Mouse (Mus musculus): ENCODE data around the gene Foxm1. TPM values are rescaled to one million over a fixed set of nuclear protein-coding genes. Genes with fewer than 3 reads are reported as not detected.

The Foxm1 gene
- polyA plus RNA-seq (2015; fragmentation: Nextera tagmentation; extraction: Ambion mirVana), result 22.0 and 23.9 TPM in 2 replicates

DNA sequence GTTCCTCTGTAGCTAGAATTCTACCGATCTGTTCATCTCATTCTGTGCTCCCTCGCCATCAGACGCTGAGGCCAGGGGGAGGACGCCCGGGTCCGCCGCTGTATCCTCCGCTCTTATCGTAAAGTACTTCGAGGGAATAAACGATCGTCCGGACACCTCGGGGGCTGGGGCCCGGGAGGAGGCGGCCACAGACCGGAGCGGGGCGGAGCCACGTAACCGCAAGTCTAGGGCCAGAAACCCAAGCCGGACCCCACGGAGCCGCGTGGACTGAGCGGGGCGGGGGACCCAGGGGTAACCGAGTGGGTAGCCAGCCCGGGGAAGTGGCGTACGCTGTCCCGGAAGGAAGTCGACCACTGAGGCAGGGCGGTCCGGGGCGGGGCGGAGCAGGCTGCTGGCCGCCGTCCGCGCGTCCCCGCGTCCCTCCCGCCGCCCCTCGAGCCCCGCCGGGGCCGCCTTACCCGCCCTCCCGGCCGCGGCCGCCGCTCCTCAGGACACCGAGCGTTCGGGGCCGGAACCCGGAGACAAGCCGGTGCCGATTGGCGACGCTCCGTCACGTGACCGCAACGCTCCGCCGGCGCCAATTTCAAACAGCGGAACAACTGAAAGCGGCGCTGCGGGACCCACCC, at the start of gene Foxm1, which contains the start of gene Rhno1:
Foxm1 (plus strand) TSS at position 587 of the 626 bp plus-strand sequence.
Rhno1 (minus strand) TSS at position 531 of the 626 bp plus-strand sequence.
- DNase-seq (ENCODE audit: low spot score), result peak; percentile 83

GRCm38 (mm10) chr6:128314796-128315195, 48.0 kb upstream of the Foxm1 start:
- no peak for DNase-seq (ENCODE audit: low spot score)

DNA sequence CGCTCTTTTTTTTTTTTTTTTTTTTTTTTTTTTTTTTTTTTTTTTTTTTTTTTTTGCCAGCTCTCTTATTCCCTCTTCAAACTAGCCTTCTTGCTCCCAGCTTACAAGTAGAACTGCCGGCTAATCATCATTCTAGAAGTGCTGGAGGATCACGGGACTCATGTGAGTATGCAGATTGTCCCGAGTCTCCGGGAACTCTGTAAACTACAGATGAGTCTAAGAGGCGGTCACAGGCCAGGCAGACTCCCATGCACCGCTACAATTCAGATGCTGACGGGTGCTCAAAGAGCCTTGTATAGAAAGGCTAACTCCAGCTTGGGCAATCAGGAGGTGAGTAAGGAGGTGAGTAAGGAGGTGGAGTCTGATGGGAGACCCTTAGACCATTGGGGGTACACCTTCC, 47.2 kb upstream of the Foxm1 start:
- DNase-seq (ENCODE audit: low spot score), result no peak

DNA sequence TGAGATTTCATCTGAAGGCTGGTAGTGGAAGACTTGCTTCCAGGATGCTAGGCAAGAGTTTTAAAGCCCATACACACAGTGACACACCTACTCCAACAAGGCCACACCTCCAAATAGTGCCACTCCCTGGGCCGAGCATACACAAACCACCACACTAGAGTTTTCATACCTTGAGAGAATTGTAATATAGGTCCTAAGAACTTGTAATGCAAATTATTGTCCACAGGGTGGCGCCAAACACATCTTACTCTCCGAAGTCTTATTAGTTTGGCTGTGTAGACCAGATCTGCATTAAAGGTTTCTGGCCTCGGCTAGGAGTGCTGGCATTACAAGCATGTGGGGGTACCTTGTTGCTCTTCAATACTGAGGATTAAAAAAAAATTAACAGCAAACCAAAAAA, 44.5 kb upstream of the Foxm1 start:
- peak; percentile 73 for DNase-seq (ENCODE audit: low spot score)

GRCm38 (mm10) chr6:128334397-128335124, 28.2 kb upstream of the Foxm1 start:
- peak; percentile 70 for DNase-seq (ENCODE audit: low spot score)

- DNase-seq (ENCODE audit: low spot score), result no peak
These were observed 25.3 kb upstream of the Foxm1 start for GRCm38 (mm10) chr6:128337467-128337866.

- no peak for DNase-seq (ENCODE audit: low spot score)
These were observed 23.9 kb upstream of the Foxm1 start for GRCm38 (mm10) chr6:128338876-128339275.

DNA sequence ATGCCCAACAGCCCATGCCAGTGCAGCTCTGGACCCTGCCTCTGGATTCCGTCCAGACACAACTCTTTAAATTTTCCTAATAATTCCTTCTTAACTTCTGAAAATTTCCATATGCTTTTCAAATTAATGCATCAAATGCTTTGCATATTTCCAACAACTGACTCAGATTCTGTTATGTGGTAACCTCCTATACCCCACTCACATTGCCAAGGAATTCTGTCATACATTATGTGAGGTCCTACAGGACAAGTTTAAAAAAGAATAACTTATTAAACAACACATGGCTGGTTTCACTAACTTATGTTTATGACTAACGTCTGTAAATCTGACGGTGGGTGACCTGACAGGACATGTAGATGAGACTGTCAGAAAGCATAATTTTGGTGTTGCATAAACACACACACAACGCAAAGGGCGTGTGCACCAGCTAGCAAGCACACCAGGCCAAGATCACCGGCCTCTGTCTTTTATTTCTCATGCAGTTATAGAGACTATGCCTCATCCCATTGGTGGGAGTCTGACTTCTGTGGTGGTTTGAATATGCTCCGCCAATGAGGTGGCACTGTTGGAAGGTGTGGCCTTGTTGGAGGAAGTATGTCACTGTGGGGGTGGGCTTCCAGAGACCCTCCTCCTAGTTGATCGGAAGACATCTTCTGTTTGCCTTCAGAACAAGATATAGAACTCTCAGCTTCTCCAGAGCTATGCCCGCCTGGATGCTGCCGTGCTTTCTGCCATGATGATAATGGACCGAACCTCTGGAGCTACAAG, 20.6 kb upstream of the Foxm1 start:
- DNase-seq (ENCODE audit: low spot score), result no peak

- no peak for DNase-seq (ENCODE audit: low spot score)
These were observed 17.1 kb upstream of the Foxm1 start for GRCm38 (mm10) chr6:128345623-128346022.

DNA sequence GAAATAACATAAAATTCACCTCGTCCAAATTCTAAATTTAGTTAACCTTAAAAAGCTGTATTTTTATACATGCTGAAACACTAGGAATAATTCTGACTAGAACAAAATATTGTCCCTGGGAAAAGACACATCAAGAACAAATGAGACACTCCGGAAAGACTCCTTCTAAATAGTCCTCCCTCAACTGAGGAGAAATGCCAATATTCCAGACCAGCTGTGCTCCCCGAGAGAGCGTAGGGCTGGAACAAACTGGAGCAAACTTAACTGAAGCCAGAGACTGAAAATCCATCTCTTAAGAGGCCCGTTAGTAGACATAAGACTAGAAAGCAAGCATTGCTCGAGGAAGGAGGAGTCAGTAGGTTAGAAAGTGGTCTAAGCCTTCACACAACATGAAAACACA, 16.0 kb upstream of the Foxm1 start:
- DNase-seq (ENCODE audit: low spot score), result no peak

GRCm38 (mm10) chr6:128349711-128350110, 13.1 kb upstream of the Foxm1 start:
- DNase-seq (ENCODE audit: low spot score), result peak; percentile 9

GRCm38 (mm10) chr6:128354140-128354539, 8.6 kb upstream of the Foxm1 start:
- no peak for DNase-seq (ENCODE audit: low spot score)

- no peak for DNase-seq (ENCODE audit: low spot score)
These were observed 7.5 kb upstream of the Foxm1 start for GRCm38 (mm10) chr6:128355201-128355681.

DNA sequence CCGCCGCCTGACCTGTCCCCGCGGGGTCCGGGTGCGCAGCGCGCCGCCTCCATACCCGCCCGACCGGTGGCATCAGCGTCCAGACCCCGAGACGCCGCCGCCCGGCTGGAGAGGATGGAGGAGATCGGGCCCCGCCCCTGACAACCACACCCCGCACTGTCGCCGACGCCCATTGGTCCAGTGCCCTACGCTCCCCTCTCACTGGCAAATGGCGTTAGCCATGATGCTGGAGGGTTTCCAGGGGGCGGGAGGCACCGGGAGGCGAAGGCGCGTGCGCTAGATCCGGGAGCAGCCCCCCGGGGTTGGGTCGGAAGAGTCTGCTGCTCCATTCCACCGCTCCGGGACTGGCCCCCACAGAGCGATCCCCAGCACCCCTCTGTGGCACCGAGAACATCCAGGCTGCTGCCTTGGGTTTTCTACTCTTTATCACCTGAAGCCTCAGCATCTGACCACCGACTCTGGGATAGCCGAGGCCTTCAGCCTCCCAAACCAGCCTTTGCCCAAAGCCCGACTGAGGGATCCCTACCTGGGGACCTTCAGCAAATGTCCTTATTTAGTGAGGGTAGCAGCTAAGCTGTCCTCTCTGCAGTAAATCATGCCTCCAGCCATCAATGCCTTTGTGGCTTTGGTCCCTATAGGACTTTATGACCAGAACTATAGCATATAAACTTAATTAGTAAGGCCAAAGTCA, 6.9 kb upstream of the Foxm1 start, which contains the start of gene Tulp3:
Tulp3 (minus strand) TSS at position 126 of the 691 bp plus-strand sequence.
- peak; percentile 93 for DNase-seq (ENCODE audit: low spot score)

GRCm38 (mm10) chr6:128358999-128359398, 3.8 kb upstream of the Foxm1 start:
- DNase-seq (ENCODE audit: low spot score), result peak; percentile 69

DNA sequence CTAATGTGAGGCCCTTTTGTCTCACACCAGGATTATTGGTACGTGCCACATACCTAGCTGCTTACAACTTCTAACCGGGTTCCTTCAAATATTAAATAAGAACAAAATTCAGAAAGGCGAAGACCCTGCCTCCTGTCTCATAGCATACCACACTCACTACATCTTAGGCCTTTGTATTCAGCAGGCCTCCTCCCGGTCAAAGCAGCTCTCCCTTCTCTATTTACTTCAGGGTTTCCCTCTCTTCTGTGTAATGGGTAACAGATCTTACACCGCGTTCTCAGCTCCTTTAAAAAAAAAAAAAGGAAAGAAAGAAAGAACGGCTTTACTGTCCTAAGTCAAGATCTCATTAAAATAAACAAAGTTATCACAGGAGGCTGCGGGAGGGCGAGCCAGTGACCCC, 866 bp upstream of the Foxm1 start:
- no peak for DNase-seq (ENCODE audit: low spot score)

DNA sequence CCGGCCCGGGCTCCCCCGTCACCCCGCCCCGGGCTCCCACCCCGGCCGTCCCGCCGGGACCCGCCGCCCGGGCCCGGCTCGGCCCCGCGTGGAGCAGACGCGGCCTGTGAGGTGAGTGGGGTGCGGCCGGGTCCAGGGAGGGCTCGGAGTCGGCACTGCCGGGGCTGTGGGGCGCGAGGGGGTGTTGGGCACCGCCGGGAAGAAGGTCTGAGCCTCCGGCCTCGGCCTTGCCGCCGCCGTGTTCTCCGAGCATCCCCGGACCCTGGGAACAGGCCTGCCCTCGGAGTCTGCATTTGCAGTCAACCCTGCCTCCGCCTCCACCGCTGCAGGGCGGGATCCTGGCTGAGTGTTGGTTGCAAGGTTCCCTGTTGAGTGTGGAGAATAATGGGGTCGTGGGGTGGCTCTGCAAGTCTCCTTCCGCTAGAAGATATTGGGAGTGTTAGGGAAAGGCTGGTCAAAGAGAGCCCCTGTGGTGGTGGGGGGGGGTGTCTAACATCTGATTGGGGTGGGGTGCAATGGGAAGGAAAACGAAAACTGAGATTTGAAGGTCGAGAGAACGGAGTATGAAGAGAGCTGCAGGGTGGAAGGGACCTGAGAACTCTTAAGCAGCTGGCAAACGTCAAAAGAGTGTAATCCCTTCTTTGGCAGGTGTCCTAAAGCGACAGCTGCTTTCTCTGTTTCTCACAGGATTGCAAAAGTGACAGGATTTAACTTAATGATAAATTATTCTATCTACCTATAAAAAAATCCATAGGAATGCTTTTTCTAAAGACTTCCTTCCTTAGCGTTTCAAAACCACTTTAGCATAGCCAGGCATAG, 449 bp downstream of the Foxm1 start:
- DNase-seq (ENCODE audit: low spot score), result peak; percentile 26

DNA sequence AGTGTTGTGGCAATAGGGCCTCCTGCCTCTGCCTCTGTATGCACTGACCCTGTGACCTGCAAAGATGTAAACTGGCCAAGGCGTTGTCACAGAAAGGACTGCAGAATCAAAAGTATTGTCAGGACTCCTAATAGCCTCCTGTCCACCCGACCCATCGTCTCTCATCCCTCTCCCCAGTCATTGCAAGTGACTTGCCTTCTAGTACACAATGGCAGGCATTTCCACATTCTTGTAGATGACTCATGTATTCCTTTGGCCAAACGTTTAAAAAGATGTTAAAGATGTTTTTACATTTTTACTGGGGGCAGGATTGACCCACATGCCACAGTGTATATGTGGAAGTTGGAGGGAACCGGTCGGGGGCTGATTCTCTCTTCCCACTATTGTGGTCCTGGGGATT, 2.0 kb downstream of the Foxm1 start:
- DNase-seq (ENCODE audit: low spot score), result no peak

DNA sequence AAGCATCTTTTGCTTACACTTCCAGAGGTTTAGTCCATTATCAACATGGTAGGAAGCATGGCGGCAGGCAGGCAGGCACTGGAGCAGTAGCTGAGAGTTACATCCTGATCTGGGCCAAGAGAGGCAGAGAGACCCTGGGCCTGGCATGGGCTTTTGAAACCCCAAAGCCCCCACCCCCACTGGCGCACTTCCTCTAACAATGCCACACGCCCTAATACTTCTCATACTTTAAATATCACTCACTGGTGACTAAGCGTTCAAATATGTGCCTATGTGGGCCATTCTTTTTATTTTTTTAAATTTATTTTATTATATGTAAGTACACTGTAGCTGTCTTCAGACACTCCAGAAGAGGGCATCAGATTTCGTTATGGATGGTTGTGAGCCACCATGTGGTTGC, 3.7 kb downstream of the Foxm1 start:
- DNase-seq (ENCODE audit: low spot score), result no peak

- no peak for DNase-seq (ENCODE audit: low spot score)
These were observed 7.3 kb downstream of the Foxm1 start for GRCm38 (mm10) chr6:128370040-128370439.
